Mouse (Mus musculus): ENCODE results near the gene Nckap5l. TPM values are rescaled to one million over a fixed set of nuclear protein-coding genes. Genes with fewer than 3 reads are reported as not detected.
A peak's percentile ranks its signal among the peaks of the same experiment; 100 is the strongest.

The Nckap5l gene
- polyA plus RNA-seq, 1 experiment from 2014 or later = 11.3 TPM

GRCm38 (mm10) chr15:99420101-99420500 lies 37.4 kb downstream of the Nckap5l start:
- WGBS = 29% methylated on average over 5 of the region's 5 CpGs
- DNase-seq (ENCODE audit: low spot score) = no peak
- no peaks in the 10 kb centered on the region for H3K9me3 ChIP-seq (replicated peaks)
- peaks cover 37% of the 10 kb centered on the region for H3K36me3 ChIP-seq
- peak overlapping the region; percentile 37 for H3K4me3 ChIP-seq
- peaks cover 33% of the 10 kb centered on the region for H3K4me1 ChIP-seq
- no peaks in the 10 kb centered on the region for H3K27me3 ChIP-seq (ENCODE audit: low read depth, poor library complexity, severe bottlenecking)
- peak overlapping the region; percentile 93 for H3K27ac ChIP-seq (replicated peaks)

- DNase-seq (ENCODE audit: low spot score) = no peak
- 51% methylated on average over 17 of the region's 17 CpGs for WGBS
- Histone ChIP-seq H3K9me3 (replicated peaks) (no peaks in the 10 kb centered on the region), H3K36me3 (peaks cover 14% of the 10 kb centered on the region), H3K27ac (replicated peaks) (0 out of 2 replicates have a peak overlapping the region, but pooled peaks have one; percentile 0), H3K4me1 (peaks cover 27% of the 10 kb centered on the region), H3K27me3 (ENCODE audit: low read depth, poor library complexity, severe bottlenecking) (no peaks in the 10 kb centered on the region), H3K4me3 (no peak overlapping the region)
Observed at GRCm38 (mm10) chr15:99417692-99418271, 39.8 kb downstream of the Nckap5l start.

GRCm38 (mm10) chr15:99416957-99417356 lies 40.6 kb downstream of the Nckap5l start:
- DNase-seq (ENCODE audit: low spot score) = no peak
- Histone ChIP-seq H3K27me3 (ENCODE audit: low read depth, poor library complexity, severe bottlenecking) (no peaks in the 10 kb centered on the region), H3K4me3 (no peak overlapping the region), H3K4me1 (peaks cover 27% of the 10 kb centered on the region), H3K36me3 (peaks cover 6% of the 10 kb centered on the region), H3K9me3 (replicated peaks) (no peaks in the 10 kb centered on the region), H3K27ac (replicated peaks) (0 out of 2 replicates have a peak overlapping the region, but pooled peaks have one; percentile 38)
- whole genome bisulfite sequencing = 44% methylated on average over 4 of the region's 4 CpGs

GRCm38 (mm10) chr15:99416348-99416882 lies 41.1 kb downstream of the Nckap5l start:
- Histone ChIP-seq H3K27ac (replicated peaks) (no peak overlapping the region), H3K4me3 (no peak overlapping the region), H3K27me3 (ENCODE audit: low read depth, poor library complexity, severe bottlenecking) (no peaks in the 10 kb centered on the region), H3K36me3 (peaks cover under 1% of the 10 kb centered on the region; the same call in 1 of the 2 replicates), H3K9me3 (replicated peaks) (no peaks in the 10 kb centered on the region), H3K4me1 (peaks cover 28% of the 10 kb centered on the region)
- peak; percentile 69 for DNase-seq (ENCODE audit: low spot score)
- 24% methylated on average over 13 of the region's 13 CpGs for WGBS

GRCm38 (mm10) chr15:99415793-99416192 lies 41.8 kb downstream of the Nckap5l start:
- Histone ChIP-seq H3K27me3 (ENCODE audit: low read depth, poor library complexity, severe bottlenecking) (no peaks in the 10 kb centered on the region), H3K36me3 (0 out of 2 replicates have a peak, but pooled peaks cover 3% of the 10 kb centered on the region), H3K4me3 (no peak overlapping the region), H3K9me3 (replicated peaks) (no peaks in the 10 kb centered on the region), H3K27ac (replicated peaks) (no peak overlapping the region), H3K4me1 (peaks cover 22% of the 10 kb centered on the region)
- no peak for DNase-seq (ENCODE audit: low spot score)
- WGBS = 26% methylated on average over 2 of the region's 2 CpGs

- WGBS = 68% methylated on average over 14 of the region's 14 CpGs
- no peak for DNase-seq (ENCODE audit: low spot score)
Observed at GRCm38 (mm10) chr15:99411747-99412146, 45.8 kb downstream of the Nckap5l start.

GRCm38 (mm10) chr15:99408845-99409244 lies 48.7 kb downstream of the Nckap5l start:
- no peak for DNase-seq (ENCODE audit: low spot score)
- Histone ChIP-seq H3K36me3 (peaks cover 72% of the 10 kb centered on the region), H3K4me1 (0 out of 2 replicates have a peak, but pooled peaks cover 3% of the 10 kb centered on the region), H3K27me3 (ENCODE audit: low read depth, poor library complexity, severe bottlenecking) (no peaks in the 10 kb centered on the region), H3K9me3 (replicated peaks) (no peaks in the 10 kb centered on the region), H3K4me3 (no peak overlapping the region), H3K27ac (replicated peaks) (no peak overlapping the region)
- 94% methylated on average over 9 of the region's 9 CpGs for WGBS

More at GRCm38 (mm10) chr15:99411747-99412146, 45.8 kb downstream of the Nckap5l start:
- Histone ChIP-seq H3K27me3 (ENCODE audit: low read depth, poor library complexity, severe bottlenecking) (no peaks in the 10 kb centered on the region), H3K36me3 (peaks cover 43% of the 10 kb centered on the region), H3K4me1 (0 out of 2 replicates have a peak, but pooled peaks cover 3% of the 10 kb centered on the region), H3K4me3 (no peak overlapping the region), H3K9me3 (replicated peaks) (no peaks in the 10 kb centered on the region), H3K27ac (replicated peaks) (no peak overlapping the region)

GRCm38 (mm10) chr15:99406986-99407570 lies 50.5 kb downstream of the Nckap5l start:
- no peaks in the 10 kb centered on the region for H3K27me3 ChIP-seq (ENCODE audit: low read depth, poor library complexity, severe bottlenecking)
- H3K4me1 ChIP-seq = 0 out of 2 replicates have a peak, but pooled peaks cover 3% of the 10 kb centered on the region
- peaks cover 90% of the 10 kb centered on the region for H3K36me3 ChIP-seq
- WGBS = 90% methylated on average over 15 of the region's 15 CpGs
- no peak overlapping the region for H3K27ac ChIP-seq (replicated peaks)
- no peak overlapping the region for H3K4me3 ChIP-seq
- DNase-seq (ENCODE audit: low spot score) = no peak
- no peaks in the 10 kb centered on the region for H3K9me3 ChIP-seq (replicated peaks)

- H3K9me3 ChIP-seq (replicated peaks) = no peaks in the 10 kb centered on the region
- DNase-seq (ENCODE audit: low spot score) = no peak
- H3K27ac ChIP-seq (replicated peaks) = no peak overlapping the region
- WGBS = 94% methylated on average over 9 of the region's 9 CpGs
- peaks cover 95% of the 10 kb centered on the region for H3K36me3 ChIP-seq
- no peak overlapping the region for H3K4me3 ChIP-seq
- H3K4me1 ChIP-seq = no peaks in the 10 kb centered on the region
- H3K27me3 ChIP-seq (ENCODE audit: low read depth, poor library complexity, severe bottlenecking) = no peaks in the 10 kb centered on the region
Observed at GRCm38 (mm10) chr15:99405150-99405549, 52.4 kb downstream of the Nckap5l start.

- no peak for DNase-seq (ENCODE audit: low spot score)
- H3K4me3 ChIP-seq = no peak overlapping the region
- no peaks in the 10 kb centered on the region for H3K4me1 ChIP-seq
- H3K36me3 ChIP-seq = peaks cover 83% of the 10 kb centered on the region
- H3K9me3 ChIP-seq (replicated peaks) = no peaks in the 10 kb centered on the region
- H3K27me3 ChIP-seq (ENCODE audit: low read depth, poor library complexity, severe bottlenecking) = no peaks in the 10 kb centered on the region
- no peak overlapping the region for H3K27ac ChIP-seq (replicated peaks)
- 94% methylated on average over 12 of the region's 12 CpGs for WGBS
Observed at GRCm38 (mm10) chr15:99403159-99403889, 54.2 kb downstream of the Nckap5l start.

GRCm38 (mm10) chr15:99400602-99401001 lies 56.9 kb downstream of the Nckap5l start:
- H3K27me3 ChIP-seq (ENCODE audit: low read depth, poor library complexity, severe bottlenecking) = no peaks in the 10 kb centered on the region
- WGBS = 96% methylated on average over 6 of the region's 6 CpGs
- H3K9me3 ChIP-seq (replicated peaks) = no peaks in the 10 kb centered on the region
- DNase-seq (ENCODE audit: low spot score) = no peak
- H3K4me3 ChIP-seq = no peak overlapping the region
- H3K4me1 ChIP-seq = peaks cover 16% of the 10 kb centered on the region
- H3K27ac ChIP-seq (replicated peaks) = no peak overlapping the region
- peaks cover 56% of the 10 kb centered on the region for H3K36me3 ChIP-seq

- Histone ChIP-seq H3K4me1 (peaks cover 25% of the 10 kb centered on the region), H3K27me3 (ENCODE audit: low read depth, poor library complexity, severe bottlenecking) (no peaks in the 10 kb centered on the region), H3K4me3 (no peak overlapping the region), H3K9me3 (replicated peaks) (no peaks in the 10 kb centered on the region), H3K36me3 (peaks cover 47% of the 10 kb centered on the region), H3K27ac (replicated peaks) (no peak overlapping the region)
- no peak for DNase-seq (ENCODE audit: low spot score)
- 87% methylated on average over 15 of the region's 15 CpGs for WGBS
Observed at GRCm38 (mm10) chr15:99399503-99400245, 57.9 kb downstream of the Nckap5l start.

Measured in midbrain, embryonic 10.5 days (tissue).